Mouse (Mus musculus) right cerebral cortex, adult 18-20 months (tissue): Measurements from ENCODE around the gene Eif1b.
"Not testable (repeated sequence)": the region's sequence is repeated elsewhere in the genome, so short reads cannot be mapped to it uniquely, and the experiment has no call there.

Experiments used
- DNase-seq: peaks from one replicate; pipeline ENCODE4 v3.0.0; 2022; ENCODE audit warnings: mixed read lengths

Eif1b gene

GRCm38 (mm10) chr9:120527270-120527669, 35.2 kb downstream of the Eif1b start:
- DNase-seq, result no peak

- no peak for DNase-seq
Measured at GRCm38 (mm10) chr9:120527919-120528318, 35.9 kb downstream of the Eif1b start.

- no peak for DNase-seq
Measured at GRCm38 (mm10) chr9:120528815-120529510, 36.9 kb downstream of the Eif1b start.

DNA sequence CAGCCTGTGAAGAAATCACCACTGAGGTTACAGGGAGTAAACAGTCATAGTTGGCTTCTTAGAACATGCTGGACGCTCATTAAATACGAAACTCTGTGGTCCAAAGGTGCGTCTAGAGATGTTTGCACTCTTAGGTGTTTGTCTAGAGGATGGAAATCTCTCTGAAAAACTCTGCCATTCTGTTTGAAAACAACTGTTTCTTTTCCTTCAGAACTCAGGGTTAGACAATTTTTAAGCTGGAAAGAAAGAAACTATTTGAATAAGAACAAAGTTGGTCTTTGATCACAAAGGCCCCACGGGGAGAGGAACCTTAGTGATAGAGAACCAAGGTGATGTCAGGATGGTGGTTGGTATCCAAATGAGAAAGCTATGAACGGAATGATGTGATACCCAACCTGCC, 38.4 kb downstream of the Eif1b start:
- no peak for DNase-seq

DNA sequence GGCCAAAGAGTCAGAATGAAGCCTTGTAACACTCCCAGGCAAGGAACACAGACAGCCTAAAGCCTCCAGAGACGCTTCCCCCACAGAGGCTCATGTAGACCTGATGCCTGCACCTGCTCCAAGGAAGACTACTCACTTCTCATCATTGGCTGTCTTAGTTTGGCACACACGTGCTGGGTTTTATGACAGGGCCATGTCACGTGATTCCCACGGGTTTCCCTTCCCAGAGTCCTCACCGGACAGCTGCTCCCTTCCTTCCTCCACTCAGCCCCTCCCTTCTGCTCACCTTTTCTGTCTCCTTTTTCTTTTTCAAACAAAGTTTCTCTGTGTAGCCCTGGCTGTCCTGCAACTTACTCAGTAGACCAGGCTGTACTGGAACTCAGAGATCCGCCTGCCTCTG, 40.0 kb downstream of the Eif1b start:
- no peak for DNase-seq

GRCm38 (mm10) chr9:120532691-120533090, 40.7 kb downstream of the Eif1b start:
- DNase-seq, result no peak

- DNase-seq, result not testable (repeated sequence)
Measured at GRCm38 (mm10) chr9:120533446-120533950, 41.5 kb downstream of the Eif1b start.

- DNase-seq, result peak; percentile 56
Measured at GRCm38 (mm10) chr9:120539662-120540251, 47.7 kb downstream of the Eif1b start, which contains the start of gene Entpd3. Entpd3 (plus strand) TSS chr9:120539818.

DNA sequence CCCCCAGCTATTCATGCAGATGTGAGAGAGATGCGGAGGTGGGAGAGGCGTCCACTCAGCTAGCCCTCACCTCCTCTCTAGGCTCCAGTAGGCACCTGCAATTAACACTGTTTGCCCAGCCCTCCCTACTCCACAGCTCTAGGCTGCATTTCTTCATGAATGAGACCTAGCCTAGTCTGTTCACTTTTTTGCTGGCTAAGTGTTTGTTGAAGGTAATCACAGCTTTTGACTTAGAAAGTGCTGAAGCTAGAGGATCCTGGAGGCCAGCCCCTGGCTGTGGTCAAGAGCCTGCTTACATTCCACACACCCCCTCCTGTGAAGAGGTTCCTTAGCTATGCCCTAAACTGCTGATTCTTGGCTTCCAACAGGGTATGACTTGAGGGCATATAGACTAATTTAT, 49.4 kb downstream of the Eif1b start:
- DNase-seq, result no peak

- no peak for DNase-seq
Measured at GRCm38 (mm10) chr9:120542241-120542640, 50.2 kb downstream of the Eif1b start.
